Mouse (Mus musculus): ENCODE data around the gene Klf12. TPM values are rescaled to one million over a fixed set of nuclear protein-coding genes. Genes with fewer than 3 reads are reported as not detected.

Gene Klf12
- polyA plus RNA-seq (2016; fragmentation: Nextera tagmentation; extraction: Ambion mirVana): 50.3 and 51.0 TPM in 2 replicates

- H3K4me3 ChIP-seq: peak within 1 kb of the TSS; percentile 65
- H3K27ac ChIP-seq (replicated peaks): peak within 1 kb of the TSS; percentile 97
- H3K36me3 ChIP-seq: no peaks in the 10 kb centered on the region; the same call in 1 of the 2 replicates
- peak within 1 kb of the TSS; percentile 67 for H3K9ac ChIP-seq (replicated peaks)
- H3K4me2 ChIP-seq (replicated peaks): peak within 1 kb of the TSS; percentile 65
- peaks cover 4% of the 10 kb centered on the region; the same call in 1 of the 2 replicates for H3K27me3 ChIP-seq
- peaks cover 3% of the 10 kb centered on the region for H3K9me3 ChIP-seq
- peak; percentile 89 for ATAC-seq (ENCODE audit: low FRiP score, low read depth)
- H3K4me1 ChIP-seq: peaks cover 26% of the 10 kb centered on the region
- WGBS: under 1% methylated on average over 39 of the region's 40 CpGs
Measured at GRCm38 (mm10) chr14:100284119-100284860, at the start of gene Klf12. Gene Klf12, minus strand, starts transcription at chr14:100284679.

- WGBS: 76% methylated on average over 2 of the region's 2 CpGs
- Histone ChIP-seq H3K27me3 (no peaks in the 10 kb centered on the region), H3K36me3 (no peaks in the 10 kb centered on the region), H3K9me3 (no peaks in the 10 kb centered on the region), H3K4me1 (no peaks in the 10 kb centered on the region), H3K9ac (replicated peaks) (no peak overlapping the region), H3K27ac (replicated peaks) (no peak overlapping the region), H3K4me2 (replicated peaks) (no peak overlapping the region), H3K4me3 (no peak overlapping the region)
- ATAC-seq (ENCODE audit: low FRiP score, low read depth): no peak
Measured at GRCm38 (mm10) chr14:100333369-100333768, 48.9 kb upstream of the Klf12 start.

- no peak for ATAC-seq (ENCODE audit: low FRiP score, low read depth)
Measured at GRCm38 (mm10) chr14:100328602-100329276, 44.3 kb upstream of the Klf12 start.

GRCm38 (mm10) chr14:100324303-100324702 lies 39.8 kb upstream of the Klf12 start:
- ATAC-seq (ENCODE audit: low FRiP score, low read depth): no peak
- 88% methylated on average over 7 of the region's 7 CpGs for WGBS
- Histone ChIP-seq H3K27me3 (no peaks in the 10 kb centered on the region), H3K4me3 (no peak overlapping the region), H3K4me2 (replicated peaks) (no peak overlapping the region), H3K36me3 (no peaks in the 10 kb centered on the region), H3K9ac (replicated peaks) (no peak overlapping the region), H3K4me1 (no peaks in the 10 kb centered on the region), H3K27ac (replicated peaks) (no peak overlapping the region), H3K9me3 (peaks cover 9% of the 10 kb centered on the region; the same call in 1 of the 2 replicates)

More at GRCm38 (mm10) chr14:100328602-100329276, 44.3 kb upstream of the Klf12 start:
- Histone ChIP-seq H3K9me3 (no peaks in the 10 kb centered on the region), H3K4me3 (no peak overlapping the region), H3K27ac (replicated peaks) (no peak overlapping the region), H3K4me1 (no peaks in the 10 kb centered on the region), H3K4me2 (replicated peaks) (no peak overlapping the region), H3K36me3 (no peaks in the 10 kb centered on the region), H3K27me3 (no peaks in the 10 kb centered on the region), H3K9ac (replicated peaks) (no peak overlapping the region)
- 83% methylated on average over 6 of the region's 6 CpGs for WGBS

- H3K36me3 ChIP-seq: no peaks in the 10 kb centered on the region
- peaks cover 9% of the 10 kb centered on the region; the same call in 1 of the 2 replicates for H3K9me3 ChIP-seq
- no peaks in the 10 kb centered on the region for H3K27me3 ChIP-seq
- no peaks in the 10 kb centered on the region for H3K4me1 ChIP-seq
- H3K4me2 ChIP-seq (replicated peaks): no peak overlapping the region
- ATAC-seq (ENCODE audit: low FRiP score, low read depth): no peak
- H3K9ac ChIP-seq (replicated peaks): no peak overlapping the region
- H3K27ac ChIP-seq (replicated peaks): no peak overlapping the region
- WGBS: 96% methylated on average over 6 of the region's 6 CpGs
- no peak overlapping the region for H3K4me3 ChIP-seq
Measured at GRCm38 (mm10) chr14:100322012-100322411, 37.5 kb upstream of the Klf12 start.

GRCm38 (mm10) chr14:100316780-100317179 lies 32.3 kb upstream of the Klf12 start:
- WGBS: 83% methylated on average over 4 of the region's 4 CpGs
- Histone ChIP-seq H3K4me2 (replicated peaks) (no peak overlapping the region), H3K9ac (replicated peaks) (no peak overlapping the region), H3K4me3 (no peak overlapping the region), H3K27ac (replicated peaks) (no peak overlapping the region), H3K36me3 (no peaks in the 10 kb centered on the region), H3K9me3 (no peaks in the 10 kb centered on the region), H3K4me1 (no peaks in the 10 kb centered on the region), H3K27me3 (no peaks in the 10 kb centered on the region)
- no peak for ATAC-seq (ENCODE audit: low FRiP score, low read depth)

- WGBS: 59% methylated on average over 4 of the region's 4 CpGs
- Histone ChIP-seq H3K9me3 (no peaks in the 10 kb centered on the region), H3K4me2 (replicated peaks) (no peak overlapping the region), H3K9ac (replicated peaks) (no peak overlapping the region), H3K4me1 (no peaks in the 10 kb centered on the region), H3K36me3 (no peaks in the 10 kb centered on the region), H3K27ac (replicated peaks) (no peak overlapping the region), H3K4me3 (no peak overlapping the region), H3K27me3 (no peaks in the 10 kb centered on the region)
- ATAC-seq (ENCODE audit: low FRiP score, low read depth): no peak
Measured at GRCm38 (mm10) chr14:100314099-100314498, 29.6 kb upstream of the Klf12 start.

GRCm38 (mm10) chr14:100300905-100301304 lies 16.4 kb upstream of the Klf12 start:
- no peaks in the 10 kb centered on the region for H3K36me3 ChIP-seq
- WGBS: 72% methylated on average over 1 of the region's 1 CpGs

GRCm38 (mm10) chr14:100298892-100299291 lies 14.4 kb upstream of the Klf12 start:
- Histone ChIP-seq H3K4me3 (no peak overlapping the region), H3K27me3 (no peaks in the 10 kb centered on the region), H3K27ac (replicated peaks) (no peak overlapping the region), H3K9me3 (no peaks in the 10 kb centered on the region), H3K9ac (replicated peaks) (no peak overlapping the region), H3K4me1 (no peaks in the 10 kb centered on the region), H3K36me3 (no peaks in the 10 kb centered on the region), H3K4me2 (replicated peaks) (no peak overlapping the region)
- 83% methylated on average over 6 of the region's 6 CpGs for WGBS
- no peak for ATAC-seq (ENCODE audit: low FRiP score, low read depth)

More at GRCm38 (mm10) chr14:100300905-100301304, 16.4 kb upstream of the Klf12 start:
- Histone ChIP-seq H3K9me3 (no peaks in the 10 kb centered on the region), H3K9ac (replicated peaks) (no peak overlapping the region), H3K4me2 (replicated peaks) (no peak overlapping the region), H3K27ac (replicated peaks) (no peak overlapping the region), H3K4me1 (no peaks in the 10 kb centered on the region), H3K4me3 (no peak overlapping the region), H3K27me3 (no peaks in the 10 kb centered on the region)
- ATAC-seq (ENCODE audit: low FRiP score, low read depth): no peak

GRCm38 (mm10) chr14:100286586-100287241 lies 2.2 kb upstream of the Klf12 start:
- Histone ChIP-seq H3K4me2 (replicated peaks) (peak overlapping the region; percentile 65), H3K4me3 (peak overlapping the region; percentile 65), H3K27me3 (peaks cover 4% of the 10 kb centered on the region; the same call in 1 of the 2 replicates), H3K36me3 (no peaks in the 10 kb centered on the region), H3K9ac (replicated peaks) (peak overlapping the region; percentile 67), H3K9me3 (no peaks in the 10 kb centered on the region), H3K27ac (replicated peaks) (peak overlapping the region; percentile 97), H3K4me1 (peaks cover 20% of the 10 kb centered on the region)
- WGBS: 7% methylated on average over 19 of the region's 19 CpGs
- no peak for ATAC-seq (ENCODE audit: low FRiP score, low read depth)

GRCm38 (mm10) chr14:100285656-100286585 lies 1.4 kb upstream of the Klf12 start:
- H3K36me3 ChIP-seq: no peaks in the 10 kb centered on the region
- peak overlapping the region; percentile 65 for H3K4me2 ChIP-seq (replicated peaks)
- no peaks in the 10 kb centered on the region for H3K9me3 ChIP-seq
- ATAC-seq (ENCODE audit: low FRiP score, low read depth): peak; percentile 27
- peaks cover 4% of the 10 kb centered on the region; the same call in 1 of the 2 replicates for H3K27me3 ChIP-seq
- peak overlapping the region; percentile 67 for H3K9ac ChIP-seq (replicated peaks)
- peaks cover 22% of the 10 kb centered on the region for H3K4me1 ChIP-seq
- H3K27ac ChIP-seq (replicated peaks): peak overlapping the region; percentile 97
- peak overlapping the region; percentile 65 for H3K4me3 ChIP-seq
- under 1% methylated on average over 60 of the region's 60 CpGs for WGBS

Measured in midbrain, embryonic 12.5 days (tissue).